7 mouse cellular contexts compared by ENCODE assay signal in the genomic region with DNA sequence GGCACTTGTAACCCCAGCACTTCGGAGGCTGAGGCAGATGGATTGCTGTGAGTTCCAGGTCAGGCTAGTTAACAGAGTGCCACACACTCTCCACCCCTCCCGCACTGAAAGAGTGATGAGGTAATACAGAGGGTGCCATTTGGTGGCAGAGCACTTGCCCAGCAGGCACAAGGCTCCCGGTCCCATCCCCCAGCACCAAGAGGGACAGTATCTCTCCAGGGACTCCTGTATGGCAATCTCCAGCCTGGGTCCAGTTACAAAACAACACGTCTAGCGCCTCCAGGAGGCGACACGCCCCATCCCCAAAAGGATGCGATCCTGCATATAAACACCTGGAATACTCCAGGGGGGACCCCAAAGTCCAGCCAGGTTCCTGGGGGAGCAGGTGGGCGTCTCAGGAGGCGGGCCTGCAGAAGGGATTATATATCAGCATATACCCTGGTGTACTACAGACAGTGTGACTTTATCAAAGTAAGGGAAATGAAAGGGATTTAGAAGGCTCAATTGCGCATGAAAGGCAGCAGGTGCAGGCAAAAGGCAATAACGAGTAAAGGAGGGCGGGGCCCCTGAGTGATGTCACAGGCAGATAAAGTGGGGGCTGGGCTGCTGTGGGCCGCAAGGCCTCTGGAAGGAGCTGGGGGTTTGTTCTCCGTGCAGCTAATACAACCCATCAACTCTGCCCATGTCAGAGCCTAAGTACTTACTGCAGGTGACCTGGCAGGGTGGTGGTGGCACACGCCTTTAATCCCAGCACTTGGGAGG. TPM values are rescaled to one million over a fixed set of nuclear protein-coding genes. Genes with fewer than 3 reads are reported as not detected.
A peak's percentile ranks its signal among the peaks of the same experiment; 100 is the strongest.
DNase-seq lines count a peak whose midpoint lies in the region; ATAC-seq and TF ChIP-seq lines count a peak whose summit lies in the region.

No protein-coding gene starts in this region.

- TF ChIP-seq POLR2A in lung, adult 2 months (IDR thresholded peaks at IDR 0.05; ENCODE audit: borderline replicate concordance, extremely low read depth, low read depth, low read length): no peak

- no peak for ATAC-seq in lung, embryonic 15.5 days (ENCODE audit: borderline replicate concordance, extremely low read depth, low FRiP score, low TSS enrichment)

- H3K27me3 ChIP-seq in lung, embryonic 15.5 days: no peaks in the 10 kb centered on the region
- H3K27me3 ChIP-seq in splenic B cell, adult 2 months (ENCODE audit: control insufficient read depth, insufficient read depth, low read length, poor library complexity, severe bottlenecking): no peaks in the 10 kb centered on the region

- H3K4me1 ChIP-seq in lung, embryonic 15.5 days: peaks cover 82% of the 10 kb centered on the region
- peaks cover 42% of the 10 kb centered on the region for H3K4me1 ChIP-seq in lung, adult 2 months (ENCODE audit: control insufficient read depth, insufficient read depth, low read length)

- H3K4me3 ChIP-seq in lung, embryonic 15.5 days: no peak overlapping the region
- no peak overlapping the region for H3K4me3 ChIP-seq in lung, adult 2 months (replicated peaks; ENCODE audit: extremely low read depth, low read depth, low read length)

- intact Hi-C loops in left cerebral cortex, postnatal 36 days (cut with DNase I): no loop called here

- no peaks in the 10 kb centered on the region for H3K9me3 ChIP-seq in lung, embryonic 15.5 days

- no peak overlapping the region for H3K9ac ChIP-seq in lung, embryonic 15.5 days

- H3K27ac ChIP-seq in lung, embryonic 15.5 days: 0 out of 2 replicates have a peak overlapping the region, but pooled peaks have one; percentile 3

- peaks cover 16% of the 10 kb centered on the region for H3K36me3 ChIP-seq in lung, embryonic 15.5 days
- peaks cover 2% of the 10 kb centered on the region; the same call in 1 of the 2 replicates for H3K36me3 ChIP-seq in splenic B cell, adult 2 months (ENCODE audit: control insufficient read depth, insufficient read depth, low read length, poor library complexity, severe bottlenecking)

- no peak overlapping the region for H3K4me2 ChIP-seq in lung, embryonic 15.5 days

- DNase-seq in lung, adult 2 months: no peak
- DNase-seq in cerebellum, adult 11-12 months: peak; percentile 86
- DNase-seq in induced T-regulatory cell, adult 2 months (ENCODE audit: low read depth): peak; percentile 49
- peak; percentile 18 for DNase-seq in splenic B cell, adult 2 months (ENCODE audit: low read depth, low spot score)
- DNase-seq in left cerebral cortex, postnatal 36 days (ENCODE audit: low spot score in 2 of 2): no peak
- no peak for DNase-seq in kidney, adult 11 months

- TF ChIP-seq CTCF in lung, adult 2 months (IDR thresholded peaks at IDR 0.05; ENCODE audit: insufficient read depth, low read length): no peak

- whole genome bisulfite sequencing in lung, embryonic 15.5 days: 57% methylated on average over 16 of the region's 16 CpGs
- WGBS in lung, adult 2 months: 67% methylated on average over 16 of the region's 16 CpGs

RNA-seq across cellular contexts. Expression of a gene that starts 44.4 kb away (rescaled TPM):
- polyA plus RNA-seq in lung, embryonic 15.5 days (2015; fragmentation: Nextera tagmentation; extraction: Ambion mirVana): 44.7 and 46.0 TPM in 2 replicates
- polyA plus RNA-seq in lung, adult 2 months (2012; rRNA removed): 25.3 and 29.8 TPM in 2 replicates
- total RNA-seq in left cerebral cortex, postnatal 36 days (2021): 100 to 1,000 TPM; 119 to 184 TPM

Comparison
In these comparisons a context has a peak if more than half of its experiments do, and no peak if none do; other contexts are left out.
1. DNase-seq: peak in cerebellum, adult 11-12 months (single experiment), induced T-regulatory cell, adult 2 months (single experiment) and splenic B cell, adult 2 months (single experiment); none in lung, adult 2 months (single experiment), left cerebral cortex, postnatal 36 days (0 of 2) and kidney, adult 11 months (single experiment).